Mouse (Mus musculus): ENCODE measurements around the gene Nupl1. TPM values are rescaled to one million over a fixed set of nuclear protein-coding genes. Genes with fewer than 3 reads are reported as not detected.

Gene Nupl1
- polyA plus RNA-seq (2012; ENCODE audit: insufficient read depth, insufficient read length, missing spikeins): not detected in 2 replicates

GRCm38 (mm10) chr14:60251281-60252003 lies at the start of gene Nupl1, which contains the start of gene Gm49336:
Nupl1 (minus strand) TSS chr14:60251431.
Gm49336 (minus strand) TSS chr14:60251507.
- Histone ChIP-seq H3K27ac (ENCODE audit: insufficient read depth, low read depth, low read length) (peak within 1 kb of the TSS; percentile 94), H3K4me3 (ENCODE audit: insufficient read depth, low read length) (peak within 1 kb of the TSS; percentile 95), H3K4me1 (ENCODE audit: control insufficient read depth, insufficient read depth, low read length) (peaks cover 9% of the 10 kb centered on the region)
- 0 out of 2 replicates have a peak, but pooled peaks have one; percentile 40 for TF ChIP-seq POLR2A (IDR thresholded peaks at IDR 0.05; ENCODE audit: borderline replicate concordance, low read depth, low read length)
- no peak for TF ChIP-seq CTCF (IDR thresholded peaks at IDR 0.05; ENCODE audit: low read depth, low read length)

- Histone ChIP-seq H3K27ac (ENCODE audit: insufficient read depth, low read depth, low read length) (no peak overlapping the region), H3K4me3 (ENCODE audit: insufficient read depth, low read length) (no peak overlapping the region), H3K4me1 (ENCODE audit: control insufficient read depth, insufficient read depth, low read length) (peaks cover 10% of the 10 kb centered on the region)
- TF ChIP-seq CTCF (IDR thresholded peaks at IDR 0.05; ENCODE audit: low read depth, low read length) (no peak), POLR2A (IDR thresholded peaks at IDR 0.05; ENCODE audit: borderline replicate concordance, low read depth, low read length) (no peak)
Measured at GRCm38 (mm10) chr14:60301024-60301423, 49.8 kb upstream of the Nupl1 start.

DNA sequence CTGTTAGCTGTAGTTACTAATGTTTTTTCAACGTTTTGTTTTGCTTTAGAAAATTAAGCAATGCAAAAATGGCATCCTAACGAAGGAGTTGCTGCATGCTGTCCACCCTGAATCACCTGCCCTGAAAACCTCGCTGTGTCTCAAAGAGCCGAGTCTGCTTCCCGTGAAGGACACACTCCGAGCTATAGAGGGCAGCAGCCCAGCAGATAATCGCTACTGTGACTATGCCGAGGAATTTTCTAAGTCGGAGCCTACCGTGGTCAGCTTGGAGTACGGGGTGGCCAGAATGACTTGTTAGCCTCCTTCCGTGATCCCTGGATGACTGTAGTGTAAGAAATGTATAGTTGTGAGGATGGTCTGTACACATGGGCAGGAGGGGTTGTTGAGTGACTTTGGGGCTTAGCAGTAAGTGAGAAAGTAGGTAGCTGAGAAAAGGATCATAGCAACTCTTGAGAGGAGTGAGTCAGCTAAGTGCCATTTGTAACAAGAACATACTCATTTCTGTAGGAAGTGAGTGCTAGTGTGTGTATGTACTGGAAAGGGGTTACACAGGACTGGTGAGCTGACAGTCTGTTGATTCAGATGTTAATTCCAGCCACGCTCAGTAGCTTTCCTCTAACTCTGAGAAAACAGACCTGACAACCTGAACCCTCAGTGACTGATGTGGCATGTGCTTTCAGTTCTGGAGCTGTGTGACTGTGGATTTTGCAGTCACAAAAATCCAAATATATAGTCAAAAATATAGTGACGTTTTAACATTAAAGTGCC lies 49.2 kb upstream of the Nupl1 start:
- H3K4me3 ChIP-seq (ENCODE audit: insufficient read depth, low read length): no peak overlapping the region
- no peak overlapping the region for H3K27ac ChIP-seq (ENCODE audit: insufficient read depth, low read depth, low read length)
- peaks cover 10% of the 10 kb centered on the region for H3K4me1 ChIP-seq (ENCODE audit: control insufficient read depth, insufficient read depth, low read length)
- no peak for TF ChIP-seq CTCF (IDR thresholded peaks at IDR 0.05; ENCODE audit: low read depth, low read length)
- TF ChIP-seq POLR2A (IDR thresholded peaks at IDR 0.05; ENCODE audit: borderline replicate concordance, low read depth, low read length): no peak

DNA sequence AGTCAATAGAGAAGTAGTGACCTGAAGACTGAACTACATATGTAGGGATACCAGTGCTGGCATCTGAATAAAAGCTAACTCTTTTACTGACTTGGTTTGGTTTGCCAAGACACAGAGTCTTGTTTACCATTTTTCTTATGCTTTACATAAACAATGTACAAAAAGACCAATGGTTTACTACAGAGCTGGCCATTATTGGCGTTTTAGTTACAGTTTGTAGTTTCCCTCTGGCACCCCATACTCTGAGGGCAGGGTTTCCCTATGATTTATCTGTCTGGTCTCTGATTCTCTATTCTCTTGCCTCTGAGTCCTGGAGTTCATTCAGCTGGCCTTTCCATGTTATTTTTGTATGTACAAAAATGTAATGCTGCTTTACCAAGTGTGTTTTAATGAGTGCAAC lies 44.3 kb upstream of the Nupl1 start:
- no peak for TF ChIP-seq POLR2A (IDR thresholded peaks at IDR 0.05; ENCODE audit: borderline replicate concordance, low read depth, low read length)
- no peak for TF ChIP-seq CTCF (IDR thresholded peaks at IDR 0.05; ENCODE audit: low read depth, low read length)

DNA sequence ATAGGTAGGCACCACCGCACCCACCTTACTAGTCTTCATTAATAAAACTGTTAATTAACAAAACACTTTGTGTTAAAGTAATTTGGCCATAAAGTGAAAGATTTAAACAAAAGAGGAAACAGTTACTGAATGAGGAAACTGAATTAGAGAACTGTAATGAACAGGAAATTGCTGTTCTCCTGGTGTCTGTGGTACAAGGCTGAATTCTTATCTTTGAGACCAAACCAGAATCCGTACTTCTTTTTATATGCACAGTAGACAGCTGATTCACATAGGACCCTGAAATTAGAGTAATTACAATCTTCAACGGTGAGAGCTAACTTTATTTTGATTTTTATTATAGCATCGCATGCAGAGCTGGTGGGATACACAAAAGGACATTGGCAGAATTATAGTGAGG lies 39.1 kb upstream of the Nupl1 start:
- H3K27ac ChIP-seq (ENCODE audit: insufficient read depth, low read depth, low read length): peak overlapping the region; percentile 86

More for the DNA sequence above, 44.3 kb upstream of the Nupl1 start:
- Histone ChIP-seq H3K4me3 (ENCODE audit: insufficient read depth, low read length) (no peak overlapping the region), H3K27ac (ENCODE audit: insufficient read depth, low read depth, low read length) (no peak overlapping the region), H3K4me1 (ENCODE audit: control insufficient read depth, insufficient read depth, low read length) (peaks cover 11% of the 10 kb centered on the region)

DNA sequence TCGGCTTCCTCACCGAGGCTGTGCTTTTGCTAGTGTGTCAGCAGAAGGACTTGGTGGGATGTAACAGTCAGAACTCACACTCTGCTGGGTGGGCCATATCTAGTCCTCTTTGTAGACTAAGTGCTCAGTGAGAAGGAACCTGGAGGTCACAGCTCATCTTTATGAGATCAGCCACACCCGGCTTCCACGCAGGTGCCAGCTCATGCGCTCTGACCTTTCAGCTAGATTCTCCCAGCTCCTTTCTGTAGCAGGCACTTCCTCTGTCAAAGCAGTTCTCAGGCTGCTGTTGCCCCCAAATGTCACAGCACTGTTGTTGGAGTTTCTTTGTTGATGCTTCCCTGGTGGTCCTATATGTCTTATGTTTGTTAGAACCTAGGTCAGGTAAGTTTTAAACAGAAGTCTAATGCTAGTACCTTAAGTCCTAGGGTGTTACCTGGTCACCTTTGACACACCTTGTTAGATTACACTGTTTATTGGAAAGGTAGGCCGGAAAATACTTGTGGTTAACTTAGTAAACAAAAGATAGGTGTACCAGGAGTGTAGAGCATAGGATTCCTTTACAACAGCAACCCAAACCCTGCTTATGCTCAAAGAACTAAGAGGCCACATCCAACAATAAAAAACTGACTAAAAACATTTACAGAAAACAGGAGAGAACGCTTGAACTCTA lies 35.1 kb upstream of the Nupl1 start:
- Histone ChIP-seq H3K27ac (ENCODE audit: insufficient read depth, low read depth, low read length) (no peak overlapping the region), H3K4me1 (ENCODE audit: control insufficient read depth, insufficient read depth, low read length) (peaks cover 49% of the 10 kb centered on the region), H3K4me3 (ENCODE audit: insufficient read depth, low read length) (no peak overlapping the region)
- TF ChIP-seq CTCF (IDR thresholded peaks at IDR 0.05; ENCODE audit: low read depth, low read length) (no peak), POLR2A (IDR thresholded peaks at IDR 0.05; ENCODE audit: borderline replicate concordance, low read depth, low read length) (no peak)

More for the DNA sequence above, 39.1 kb upstream of the Nupl1 start:
- Histone ChIP-seq H3K4me1 (ENCODE audit: control insufficient read depth, insufficient read depth, low read length) (peaks cover 32% of the 10 kb centered on the region), H3K4me3 (ENCODE audit: insufficient read depth, low read length) (no peak overlapping the region)
- TF ChIP-seq CTCF (IDR thresholded peaks at IDR 0.05; ENCODE audit: low read depth, low read length) (no peak), POLR2A (IDR thresholded peaks at IDR 0.05; ENCODE audit: borderline replicate concordance, low read depth, low read length) (no peak)

GRCm38 (mm10) chr14:60275301-60276276 lies 24.4 kb upstream of the Nupl1 start:
- H3K27ac ChIP-seq (ENCODE audit: insufficient read depth, low read depth, low read length): no peak overlapping the region
- peaks cover 15% of the 10 kb centered on the region for H3K4me1 ChIP-seq (ENCODE audit: control insufficient read depth, insufficient read depth, low read length)
- H3K4me3 ChIP-seq (ENCODE audit: insufficient read depth, low read length): no peak overlapping the region
- TF ChIP-seq POLR2A (IDR thresholded peaks at IDR 0.05; ENCODE audit: borderline replicate concordance, low read depth, low read length): no peak
- no peak for TF ChIP-seq CTCF (IDR thresholded peaks at IDR 0.05; ENCODE audit: low read depth, low read length)

DNA sequence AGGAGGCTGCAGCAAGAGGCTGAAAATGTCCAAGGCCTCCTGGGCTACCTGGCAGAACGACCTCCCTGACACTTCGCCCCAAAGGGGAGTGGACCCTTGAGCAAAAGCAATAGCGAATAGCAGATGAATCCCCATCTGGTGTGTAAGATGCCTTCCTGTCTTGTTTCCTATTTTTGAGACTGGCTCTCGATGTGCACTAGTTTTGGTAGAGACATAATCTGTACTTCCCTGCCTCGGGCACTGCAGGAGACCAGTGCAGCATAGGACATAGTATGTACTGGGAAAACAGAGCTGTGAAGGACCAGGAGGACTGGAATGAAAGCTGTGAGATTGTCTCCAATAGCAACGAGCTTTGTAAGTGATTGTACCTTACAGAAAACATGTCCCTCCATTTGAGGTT lies 22.1 kb upstream of the Nupl1 start:
- TF ChIP-seq POLR2A (IDR thresholded peaks at IDR 0.05; ENCODE audit: borderline replicate concordance, low read depth, low read length): no peak
- no peak for TF ChIP-seq CTCF (IDR thresholded peaks at IDR 0.05; ENCODE audit: low read depth, low read length)
- peaks cover 29% of the 10 kb centered on the region for H3K4me1 ChIP-seq (ENCODE audit: control insufficient read depth, insufficient read depth, low read length)
- peak overlapping the region; percentile 89 for H3K27ac ChIP-seq (ENCODE audit: insufficient read depth, low read depth, low read length)
- H3K4me3 ChIP-seq (ENCODE audit: insufficient read depth, low read length): peak overlapping the region; percentile 54
